Mouse (Mus musculus) liver, adult 2 months (tissue): ENCODE data around the gene Zmiz1. TPM values are rescaled to one million over a fixed set of nuclear protein-coding genes. Genes with fewer than 3 reads are reported as not detected.
A peak's percentile ranks its signal among the peaks of the same experiment; 100 is the strongest.

ENCODE experiments used
- DNase-seq: peaks from one replicate; pipeline ENCODE4 v3.0.0-alpha.2; 2011; ENCODE audit warnings: low read depth, low spot score; ENCODE audit errors: extremely low read depth
- H3K27ac ChIP-seq: fragments of 200-500 bp; replicated peaks from 2 replicates; pipeline ENCODE4 v1.5.1; 2012; ENCODE audit warnings: low read depth, mild to moderate bottlenecking, control low read depth, inconsistent platforms, low read length; ENCODE audit not compliant: insufficient read depth
- H3K27me3 ChIP-seq: fragments of 200-500 bp; 2 replicates; pipeline ENCODE4 v1.6.1; 2012; ENCODE audit warnings: mild to moderate bottlenecking, moderate library complexity, low read length, inconsistent platforms; ENCODE audit not compliant: control insufficient read depth, insufficient read depth
- H3K36me3 ChIP-seq: fragments of 200-500 bp; 2 replicates; pipeline ENCODE4 v1.6.1; 2012; ENCODE audit warnings: low read length, inconsistent platforms; ENCODE audit not compliant: control insufficient read depth, insufficient read depth
- H3K4me1 ChIP-seq: fragments of 200-500 bp; 2 replicates; pipeline ENCODE4 v1.6.1; 2011; ENCODE audit warnings: low read length; ENCODE audit not compliant: control insufficient read depth, insufficient read depth
- H3K4me3 ChIP-seq: fragments of 200-500 bp; 2 replicates; pipeline ENCODE4 v1.5.1; 2011; ENCODE audit warnings: low read depth, mild to moderate bottlenecking, control low read depth, low read length, moderate library complexity; ENCODE audit not compliant: insufficient read depth
- H3K79me2 ChIP-seq: fragments of 200-500 bp; 2 replicates; pipeline ENCODE4 v1.6.1; 2012; ENCODE audit warnings: inconsistent platforms, mild to moderate bottlenecking, low read length, moderate library complexity; ENCODE audit not compliant: control insufficient read depth, insufficient read depth
- H3K9ac ChIP-seq: fragments of 200-500 bp; 2 replicates; pipeline ENCODE4 v1.6.1; 2012; ENCODE audit warnings: low read depth, mild to moderate bottlenecking, control low read depth, inconsistent platforms, low read length
- CTCF ChIP-seq: fragments of 200-500 bp; IDR thresholded peaks from 2 replicates; pipeline ENCODE4 v1.5.1; 2011; ENCODE audit warnings: low read depth, low read length, control low read depth
- POLR2A ChIP-seq: fragments of 200-500 bp; IDR thresholded peaks from 2 replicates; pipeline ENCODE4 v1.6.1; 2011; ENCODE audit warnings: low read length, control low read depth; ENCODE audit not compliant: insufficient read depth; ENCODE audit errors: extremely low read depth
- WGBS: fragments of 180-500 bp; shearing (Covaris S2); methylation state at CpG from one replicate; pipeline ENCODE4 v1.1.7; 2018; 5-methylcytosine and 5-hydroxymethylcytosine counted together
- polyA plus RNA-seq: library from polyadenylated mRNA; depleted of rRNA; stranded (reverse); fragments of >200 nt; gene quantifications from 2 replicates; pipeline ENCODE4 v1.2.3, GENCODE M21; 2012
- total RNA-seq: library from RNA; depleted of rRNA; stranded (reverse); fragments of >200 nt; gene quantifications from 2 replicates; pipeline ENCODE4 v1.2.3, GENCODE M21; 2014

The Zmiz1 gene
- total and polyA plus RNA-seq, 2 experiments, result 5.3 to 10.2 TPM

GRCm38 (mm10) chr14:25586846-25587486 is 128.0 kb downstream of the Zmiz1 start:
- H3K27me3 ChIP-seq, result no peaks in the 10 kb centered on the region
- H3K27ac ChIP-seq, result peak overlapping the region; percentile 8
- H3K36me3 ChIP-seq, result peaks cover 3% of the 10 kb centered on the region; the same call in 1 of the 2 replicates
- H3K9ac ChIP-seq, result no peak overlapping the region
- TF ChIP-seq POLR2A (no peak), CTCF (no peak)
- DNase-seq, result no peak
- H3K4me1 ChIP-seq, result peaks cover 5% of the 10 kb centered on the region
- H3K79me2 ChIP-seq, result 0 out of 2 replicates have a peak, but pooled peaks cover 2% of the 10 kb centered on the region
- no peak overlapping the region for H3K4me3 ChIP-seq
- 63% methylated on average over 10 of the region's 10 CpGs for WGBS

- no peaks in the 10 kb centered on the region for H3K79me2 ChIP-seq
- no peaks in the 10 kb centered on the region for H3K27me3 ChIP-seq
- no peak for DNase-seq
- peaks cover 5% of the 10 kb centered on the region for H3K4me1 ChIP-seq
- H3K4me3 ChIP-seq, result no peak overlapping the region
- no peak for TF ChIP-seq CTCF
- TF ChIP-seq POLR2A, result no peak
- WGBS, result 63% methylated on average over 6 of the region's 6 CpGs
- H3K27ac ChIP-seq, result peak overlapping the region; percentile 27
- no peak overlapping the region for H3K9ac ChIP-seq
- H3K36me3 ChIP-seq, result peaks cover 2% of the 10 kb centered on the region; the same call in 1 of the 2 replicates
These were observed 128.6 kb downstream of the Zmiz1 start for GRCm38 (mm10) chr14:25587487-25588001.

GRCm38 (mm10) chr14:25588156-25588555 is 129.2 kb downstream of the Zmiz1 start:
- no peaks in the 10 kb centered on the region for H3K27me3 ChIP-seq
- DNase-seq, result no peak
- H3K9ac ChIP-seq, result no peak overlapping the region
- H3K4me3 ChIP-seq, result no peak overlapping the region
- H3K79me2 ChIP-seq, result 0 out of 2 replicates have a peak, but pooled peaks cover 2% of the 10 kb centered on the region
- H3K36me3 ChIP-seq, result no peaks in the 10 kb centered on the region
- H3K4me1 ChIP-seq, result peaks cover 8% of the 10 kb centered on the region
- H3K27ac ChIP-seq, result peak overlapping the region; percentile 27
- TF ChIP-seq POLR2A (no peak), CTCF (no peak)
- WGBS, result 76% methylated on average over 2 of the region's 2 CpGs

GRCm38 (mm10) chr14:25588946-25589937 is 130.3 kb downstream of the Zmiz1 start:
- 0 out of 2 replicates have a peak, but pooled peaks cover 8% of the 10 kb centered on the region for H3K79me2 ChIP-seq
- DNase-seq, result no peak
- TF ChIP-seq CTCF, result no peak
- no peak for TF ChIP-seq POLR2A
- H3K27me3 ChIP-seq, result no peaks in the 10 kb centered on the region
- no peak overlapping the region for H3K27ac ChIP-seq
- no peaks in the 10 kb centered on the region; the same call in 1 of the 2 replicates for H3K36me3 ChIP-seq
- H3K9ac ChIP-seq, result no peak overlapping the region
- whole genome bisulfite sequencing, result 72% methylated on average over 16 of the region's 16 CpGs
- no peak overlapping the region for H3K4me3 ChIP-seq
- H3K4me1 ChIP-seq, result peaks cover 15% of the 10 kb centered on the region

- H3K4me1 ChIP-seq, result peaks cover 17% of the 10 kb centered on the region
- WGBS, result 61% methylated on average over 5 of the region's 5 CpGs
These were observed 132.0 kb downstream of the Zmiz1 start for GRCm38 (mm10) chr14:25591000-25591399.

More at GRCm38 (mm10) chr14:25591000-25591399, 132.0 kb downstream of the Zmiz1 start:
- DNase-seq, result peak; percentile 38
- Histone ChIP-seq H3K27ac (no peak overlapping the region), H3K4me3 (no peak overlapping the region), H3K36me3 (no peaks in the 10 kb centered on the region; the same call in 1 of the 2 replicates), H3K9ac (no peak overlapping the region), H3K79me2 (0 out of 2 replicates have a peak, but pooled peaks cover 8% of the 10 kb centered on the region), H3K27me3 (no peaks in the 10 kb centered on the region)
- TF ChIP-seq CTCF, result no peak
- TF ChIP-seq POLR2A, result no peak
